Mouse (Mus musculus): ENCODE results near the gene Snx11.

The Snx11 gene

GRCm38 (mm10) chr11:96762742-96763470 lies 14.5 kb downstream of the Snx11 start:
- DNase-seq (ENCODE audit: low spot score) = no peak

GRCm38 (mm10) chr11:96761984-96762383 lies 15.4 kb downstream of the Snx11 start:
- no peak for DNase-seq (ENCODE audit: low spot score)

GRCm38 (mm10) chr11:96760042-96760441 lies 17.3 kb downstream of the Snx11 start:
- no peak for DNase-seq (ENCODE audit: low spot score)

- DNase-seq (ENCODE audit: low spot score) = no peak
These were observed 19.0 kb downstream of the Snx11 start for GRCm38 (mm10) chr11:96758402-96758801.

GRCm38 (mm10) chr11:96757421-96757820 lies 19.9 kb downstream of the Snx11 start:
- DNase-seq (ENCODE audit: low spot score) = no peak

- no peak for DNase-seq (ENCODE audit: low spot score)
These were observed 22.1 kb downstream of the Snx11 start for GRCm38 (mm10) chr11:96755298-96755697.

- DNase-seq (ENCODE audit: low spot score) = no peak
These were observed 29.8 kb downstream of the Snx11 start for GRCm38 (mm10) chr11:96747555-96747954.

- no peak for DNase-seq (ENCODE audit: low spot score)
These were observed 30.7 kb downstream of the Snx11 start for GRCm38 (mm10) chr11:96746648-96747047.

- no peak for DNase-seq (ENCODE audit: low spot score)
These were observed 33.5 kb downstream of the Snx11 start for GRCm38 (mm10) chr11:96743891-96744290.

- DNase-seq (ENCODE audit: low spot score) = no peak
These were observed 34.4 kb downstream of the Snx11 start for GRCm38 (mm10) chr11:96743000-96743399.

- DNase-seq (ENCODE audit: low spot score) = no peak
These were observed 35.4 kb downstream of the Snx11 start for GRCm38 (mm10) chr11:96741995-96742394.

GRCm38 (mm10) chr11:96740796-96741195 lies 36.6 kb downstream of the Snx11 start:
- DNase-seq (ENCODE audit: low spot score) = no peak

- DNase-seq (ENCODE audit: low spot score) = no peak
These were observed 39.5 kb downstream of the Snx11 start for GRCm38 (mm10) chr11:96737673-96738471.

GRCm38 (mm10) chr11:96736361-96736760 lies 41.0 kb downstream of the Snx11 start:
- no peak for DNase-seq (ENCODE audit: low spot score)

GRCm38 (mm10) chr11:96735908-96736307 lies 41.5 kb downstream of the Snx11 start:
- peak; percentile 22 for DNase-seq (ENCODE audit: low spot score)

GRCm38 (mm10) chr11:96732657-96733056 lies 44.7 kb downstream of the Snx11 start:
- no peak for DNase-seq (ENCODE audit: low spot score)

- DNase-seq (ENCODE audit: low spot score) = no peak
These were observed 47.0 kb downstream of the Snx11 start for GRCm38 (mm10) chr11:96730327-96730726.

GRCm38 (mm10) chr11:96729462-96729861 lies 47.9 kb downstream of the Snx11 start:
- DNase-seq (ENCODE audit: low spot score) = no peak

GRCm38 (mm10) chr11:96728577-96728976 lies 48.8 kb downstream of the Snx11 start:
- no peak for DNase-seq (ENCODE audit: low spot score)

GRCm38 (mm10) chr11:96725833-96726232 lies 51.5 kb downstream of the Snx11 start:
- no peak for DNase-seq (ENCODE audit: low spot score)

GRCm38 (mm10) chr11:96718609-96719008 lies 58.8 kb downstream of the Snx11 start:
- no peak for DNase-seq (ENCODE audit: low spot score)
